Mouse (Mus musculus): ENCODE results near the gene Igf2bp2. TPM values are rescaled to one million over a fixed set of nuclear protein-coding genes. Genes with fewer than 3 reads are reported as not detected.

The Igf2bp2 gene
- 1.1 TPM for polyA plus RNA-seq (2017; shearing (Covaris generic))

DNA sequence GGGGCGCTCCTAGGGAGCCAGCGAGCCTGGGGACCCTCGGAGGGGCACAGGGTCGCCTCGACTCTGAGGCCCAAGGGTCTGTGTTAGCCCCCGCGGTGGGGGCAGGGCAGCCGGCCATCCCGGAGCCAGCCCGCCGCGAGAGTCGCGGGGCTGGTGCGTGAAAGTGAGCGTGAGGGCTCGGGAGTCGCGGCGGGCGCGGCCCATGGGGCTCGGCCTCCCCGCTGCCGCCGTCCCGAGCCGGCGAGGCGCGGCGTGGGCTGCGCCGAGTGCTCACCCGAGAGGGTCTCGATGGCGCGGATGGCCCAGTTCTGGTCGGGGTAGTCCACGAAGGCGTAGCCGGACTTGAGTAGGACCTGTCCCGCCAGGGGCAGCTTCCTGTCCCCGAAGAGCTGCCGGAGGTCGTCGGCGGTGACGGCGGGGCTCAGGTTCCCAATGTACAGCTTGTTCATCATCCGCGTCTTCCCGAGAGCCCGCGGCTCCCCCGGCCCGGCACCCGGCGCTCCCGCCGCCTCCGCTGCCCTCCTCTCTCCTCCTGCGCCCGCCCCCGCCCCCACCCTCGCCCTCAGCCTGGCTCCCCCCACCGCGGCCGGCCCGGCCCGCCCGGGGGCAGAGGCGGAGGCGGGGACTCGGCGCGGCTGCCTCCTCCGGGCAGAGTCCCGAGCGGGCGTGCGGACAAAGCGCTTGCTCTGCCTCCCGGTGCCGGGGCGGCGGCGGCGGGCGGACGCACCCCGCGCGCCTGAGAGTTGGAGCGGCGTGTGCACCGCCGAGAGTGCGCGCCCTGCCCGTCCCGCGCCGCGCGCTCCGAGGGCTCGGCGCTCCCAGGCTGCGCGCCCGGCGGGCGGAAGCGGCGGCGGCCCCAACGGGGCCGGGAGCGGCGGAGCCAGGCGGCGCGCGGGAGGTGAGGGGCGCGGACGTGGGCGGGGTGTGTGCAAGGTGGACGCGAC lies at the start of gene Igf2bp2:
Igf2bp2 (minus strand) TSS at position 788 of the 944 bp plus-strand sequence.

DNA sequence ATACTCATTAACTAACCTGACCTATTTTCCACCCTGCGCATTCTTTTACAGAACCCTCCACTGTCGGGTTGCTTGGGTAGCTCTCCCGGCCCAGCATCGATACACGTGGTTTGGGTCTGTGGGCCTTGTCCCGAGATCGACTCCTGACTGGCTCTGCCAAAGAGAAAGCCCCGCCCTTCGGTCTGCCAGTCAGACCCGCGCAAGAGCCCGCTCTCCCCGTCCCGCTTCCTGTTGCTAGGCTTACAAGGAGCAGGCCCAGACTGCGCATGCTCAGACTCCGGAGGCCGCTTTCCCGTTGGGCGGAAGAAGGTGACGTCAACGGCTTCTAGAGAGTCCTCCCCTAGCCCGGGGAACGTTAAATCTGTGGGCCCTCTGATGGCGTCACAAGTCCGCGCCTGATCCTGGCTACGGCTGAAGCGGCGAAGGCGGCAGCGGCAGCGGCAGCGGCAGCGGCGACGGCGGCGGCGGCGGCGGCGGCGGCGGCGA lies 154.0 kb downstream of the Igf2bp2 start, which contains the start of gene Senp2:
Senp2 (plus strand) TSS at position 386 of the 486 bp plus-strand sequence.

Other genes starting within 250 kb of the Igf2bp2 start
- gene Tmem41a, start 215.7 kb downstream of the Igf2bp2 start, polyA plus RNA-seq (2017; shearing (Covaris generic)), result 17.2 TPM
- 0.39 TPM for gene Liph, start 167.6 kb downstream of the Igf2bp2 start, polyA plus RNA-seq (2017; shearing (Covaris generic))
- 63.7 TPM for gene Senp2, start 153.8 kb downstream of the Igf2bp2 start, polyA plus RNA-seq (2017; shearing (Covaris generic))
- 247 TPM for gene Tra2b, start 102.7 kb upstream of the Igf2bp2 start, polyA plus RNA-seq (2017; shearing (Covaris generic))